Mouse (Mus musculus): ENCODE measurements around the gene Dgki. TPM values are rescaled to one million over a fixed set of nuclear protein-coding genes. Genes with fewer than 3 reads are reported as not detected.

The Dgki gene
- polyA plus RNA-seq, 1 experiment from 2014 or later = 0.14 TPM

DNA sequence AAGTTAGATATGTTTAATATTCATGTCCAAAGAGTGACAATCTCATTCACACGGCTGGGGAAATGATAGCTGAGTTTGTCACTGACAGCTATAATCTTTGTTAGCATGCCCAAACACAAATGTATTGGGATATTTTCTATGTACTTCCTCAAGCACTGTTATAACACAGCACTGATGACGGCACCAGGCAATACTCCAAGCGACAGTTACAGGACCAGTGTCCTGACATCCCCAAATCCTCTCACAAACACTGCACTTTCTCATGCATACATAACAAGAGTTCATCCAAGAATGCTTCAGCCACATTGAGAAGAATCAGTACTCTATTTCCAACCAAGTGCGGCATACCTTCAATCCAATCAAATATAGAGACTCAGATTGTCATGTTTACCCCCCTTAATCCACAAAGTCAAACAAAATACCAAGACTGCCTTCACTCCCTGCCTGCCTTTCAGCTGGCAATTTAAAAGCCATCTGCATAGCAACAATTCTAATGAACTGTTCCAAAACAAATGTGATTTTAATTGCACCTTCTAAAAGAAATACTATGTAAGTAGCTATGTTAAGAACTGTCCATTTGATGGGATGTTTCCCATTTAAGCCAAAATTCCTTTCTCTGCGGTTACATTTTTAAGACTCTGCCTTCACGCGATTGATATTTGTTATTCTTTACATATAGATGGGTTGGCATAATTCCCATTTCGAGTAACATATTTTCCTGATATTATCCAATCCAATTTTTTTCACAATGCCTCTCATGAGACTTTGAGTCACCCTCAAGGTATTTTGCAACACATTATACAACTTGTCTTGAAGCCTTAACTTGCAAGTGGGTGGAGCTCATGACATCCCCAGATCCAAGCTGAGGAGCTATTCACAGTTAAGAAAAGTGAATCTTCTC, 273.4 kb downstream of the Dgki start:
- DNase-seq (ENCODE audit: low spot score) = no peak

DNA sequence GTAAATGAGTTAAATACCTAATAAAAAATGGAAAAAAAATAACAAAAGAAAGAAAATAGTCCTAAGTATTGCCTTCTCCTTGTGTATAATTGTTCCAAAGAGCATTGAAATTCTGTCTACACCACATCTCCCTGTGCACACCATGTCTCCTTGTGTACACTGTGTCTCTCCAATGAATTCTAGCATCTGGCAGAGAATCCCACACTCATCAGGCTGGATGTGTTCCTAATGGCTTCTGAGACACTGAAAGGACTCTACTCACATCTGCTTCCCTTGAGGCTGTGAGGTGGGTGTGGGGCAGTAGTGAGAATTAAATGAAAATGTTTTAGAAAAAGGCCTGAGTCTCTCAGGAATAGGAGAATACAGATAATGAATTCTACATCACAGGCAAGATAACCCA, 283.9 kb downstream of the Dgki start:
- no peak for DNase-seq (ENCODE audit: low spot score)

DNA sequence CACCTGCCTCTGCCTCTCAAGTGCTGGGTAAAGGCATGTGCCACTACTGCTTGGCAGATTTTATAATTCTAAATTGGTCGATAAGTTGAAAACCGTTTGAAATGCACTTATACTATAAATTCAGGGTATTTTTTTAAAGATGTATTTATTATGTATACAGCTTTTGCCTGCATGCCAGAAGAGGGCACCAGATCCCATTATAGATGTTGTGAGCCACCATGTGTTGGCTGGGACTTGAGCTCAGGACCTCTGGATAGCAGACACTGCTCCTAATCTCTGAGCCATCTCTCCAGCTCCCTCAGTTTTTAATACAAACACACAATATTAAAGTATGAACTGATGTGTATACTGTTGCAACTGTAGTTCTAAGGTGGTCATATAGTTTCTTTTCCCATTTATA, 288.4 kb downstream of the Dgki start:
- DNase-seq (ENCODE audit: low spot score) = no peak

DNA sequence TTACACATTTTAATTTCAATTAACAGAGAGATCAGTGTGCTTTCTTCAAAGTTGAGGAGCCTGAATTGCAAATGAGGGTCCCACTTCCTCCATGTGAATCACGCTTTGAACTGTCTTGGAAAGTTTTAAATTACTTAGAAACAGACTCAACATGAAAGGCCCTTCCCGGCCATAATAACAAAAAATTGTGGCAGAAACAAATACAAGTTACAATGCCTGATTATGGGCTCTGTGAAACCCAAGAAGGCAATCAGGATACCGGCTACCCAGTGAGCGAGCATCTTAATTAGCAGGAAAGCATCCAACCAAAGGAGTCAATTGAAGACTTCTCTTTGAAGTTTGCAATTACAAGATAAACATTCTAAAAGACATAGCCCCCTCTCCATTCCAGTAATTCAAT, 292.4 kb downstream of the Dgki start:
- no peak for DNase-seq (ENCODE audit: low spot score)

DNA sequence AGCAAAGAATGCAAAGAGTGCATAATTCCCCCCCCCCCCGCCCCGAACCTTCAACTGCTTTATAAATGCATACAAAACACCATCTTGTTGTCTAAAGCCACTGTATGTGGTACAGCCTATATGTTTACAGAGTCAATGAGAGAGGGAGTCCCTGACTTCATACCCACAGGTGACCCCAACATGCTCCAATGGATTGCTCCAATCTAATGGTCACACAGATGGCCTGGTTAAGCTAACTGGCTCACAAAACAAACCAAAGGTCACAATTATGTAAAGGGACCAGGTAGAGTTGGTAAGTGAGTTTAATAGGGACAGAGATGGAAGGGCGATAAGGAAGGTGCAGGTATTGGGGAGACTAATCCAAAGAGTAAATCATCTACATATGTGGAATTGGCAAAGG, 295.1 kb downstream of the Dgki start:
- DNase-seq (ENCODE audit: low spot score) = no peak

DNA sequence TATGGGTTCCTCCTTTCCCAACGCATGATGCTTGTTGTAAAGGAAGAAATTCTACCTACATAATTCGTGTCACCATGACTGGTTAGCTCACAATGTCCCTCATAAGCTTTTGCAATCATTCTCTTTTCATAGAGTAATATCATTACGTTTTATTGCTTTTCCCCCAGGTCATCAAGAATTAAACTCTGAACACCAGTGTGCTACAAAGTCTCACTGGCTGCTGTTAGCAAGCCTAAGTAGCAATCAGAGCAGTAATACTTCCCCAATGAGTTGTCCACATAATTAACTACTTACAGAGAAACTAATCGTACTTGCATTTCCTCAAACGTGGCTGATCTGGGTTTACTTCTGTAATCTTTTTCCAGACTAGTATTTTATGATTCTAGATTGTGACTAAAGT, 296.7 kb downstream of the Dgki start:
- no peak for DNase-seq (ENCODE audit: low spot score)

DNA sequence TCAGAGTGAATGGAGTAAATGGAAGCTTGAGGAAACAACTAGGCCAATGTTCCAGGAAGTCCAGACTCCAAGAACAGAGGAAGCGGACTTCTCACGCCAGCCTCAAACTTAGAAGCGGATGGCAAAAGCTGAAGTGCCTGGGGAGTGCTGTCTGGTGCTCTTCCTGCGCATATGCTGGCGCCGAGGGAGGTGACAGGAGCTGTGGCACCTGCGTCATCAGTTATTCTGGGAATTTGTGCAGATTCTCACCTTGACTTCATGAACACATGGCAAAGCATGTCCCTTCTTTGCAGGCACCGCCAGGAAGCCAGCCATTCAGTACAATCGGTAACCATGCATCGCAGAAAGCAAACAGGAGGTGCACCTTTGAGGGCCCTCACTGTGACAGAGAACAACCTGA, 301.0 kb downstream of the Dgki start:
- DNase-seq (ENCODE audit: low spot score) = no peak

DNA sequence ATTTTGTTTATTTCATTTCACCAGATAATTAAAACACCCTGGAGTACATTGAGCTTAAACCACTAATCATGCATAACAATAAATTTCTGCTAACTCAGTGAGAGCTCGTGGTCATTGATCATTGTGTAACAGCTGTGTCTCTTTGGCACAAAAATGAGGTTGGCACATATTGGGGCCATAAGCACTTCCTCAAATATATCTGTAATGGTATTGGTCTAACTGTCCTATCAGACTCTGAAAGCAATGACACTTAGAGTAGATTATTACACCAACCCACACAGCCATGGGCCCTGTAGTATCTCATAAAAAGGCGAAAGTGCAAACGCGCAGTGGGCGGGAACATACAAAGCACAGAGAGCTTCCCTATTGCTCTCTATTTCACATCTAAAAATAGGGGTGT, 305.7 kb downstream of the Dgki start:
- DNase-seq (ENCODE audit: low spot score) = no peak

DNA sequence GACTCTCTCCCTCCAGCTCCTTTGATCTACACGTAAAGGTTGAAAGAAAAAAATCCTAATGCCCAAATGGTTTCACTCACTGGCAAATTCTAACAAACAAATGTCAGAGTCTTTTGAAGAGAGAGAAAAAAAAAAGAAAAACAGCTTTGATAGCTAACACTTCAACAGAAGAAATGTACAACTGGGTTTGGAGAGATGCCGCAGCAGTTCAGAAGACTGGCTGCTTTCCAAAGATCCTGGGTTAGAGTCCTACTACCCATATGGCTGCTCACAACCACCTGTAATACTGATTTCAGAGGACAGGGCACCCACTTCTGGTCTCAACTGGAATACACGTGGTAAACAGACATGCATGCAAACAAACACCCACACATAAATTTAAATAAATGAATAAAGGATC, 309.8 kb downstream of the Dgki start:
- DNase-seq (ENCODE audit: low spot score) = no peak

DNA sequence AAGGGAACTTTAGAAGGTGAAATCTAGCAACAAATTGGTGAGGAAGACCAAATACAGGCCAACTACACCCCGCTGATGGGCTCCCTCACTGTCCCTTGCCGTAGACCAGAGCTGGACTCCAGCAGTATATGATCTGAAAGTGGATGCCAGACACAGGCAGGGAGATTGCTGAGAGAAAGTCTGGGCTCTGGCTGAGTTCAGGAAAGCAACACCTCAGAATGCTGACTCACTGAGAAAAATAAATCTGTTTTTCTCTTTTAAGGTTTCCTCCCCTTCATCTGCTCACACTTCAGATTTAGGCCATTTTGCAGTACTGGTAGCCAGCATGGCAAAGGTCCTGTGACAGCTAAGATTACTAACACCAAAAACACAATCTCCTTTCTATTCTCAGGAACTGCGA, 311.2 kb downstream of the Dgki start:
- no peak for DNase-seq (ENCODE audit: low spot score)

DNA sequence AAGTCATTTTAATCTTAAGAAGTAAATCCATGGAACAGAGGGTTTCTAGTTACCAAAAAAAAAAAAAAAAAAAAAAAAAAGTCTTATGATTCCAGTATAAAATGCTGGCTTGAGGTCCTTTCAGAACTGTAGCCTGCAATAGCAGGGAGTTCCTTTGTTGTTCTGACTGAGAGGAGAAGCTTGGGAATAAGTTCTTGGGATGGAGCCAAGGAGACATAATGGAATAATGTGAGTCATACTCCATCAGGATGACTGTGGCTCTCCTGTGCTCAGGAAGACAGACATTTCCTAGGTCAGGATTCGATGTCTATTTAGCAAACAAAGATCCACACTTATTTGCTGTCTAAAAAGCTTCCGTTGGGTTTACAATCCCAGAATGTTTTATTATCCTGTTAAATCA, 318.3 kb downstream of the Dgki start:
- no peak for DNase-seq (ENCODE audit: low spot score)

DNA sequence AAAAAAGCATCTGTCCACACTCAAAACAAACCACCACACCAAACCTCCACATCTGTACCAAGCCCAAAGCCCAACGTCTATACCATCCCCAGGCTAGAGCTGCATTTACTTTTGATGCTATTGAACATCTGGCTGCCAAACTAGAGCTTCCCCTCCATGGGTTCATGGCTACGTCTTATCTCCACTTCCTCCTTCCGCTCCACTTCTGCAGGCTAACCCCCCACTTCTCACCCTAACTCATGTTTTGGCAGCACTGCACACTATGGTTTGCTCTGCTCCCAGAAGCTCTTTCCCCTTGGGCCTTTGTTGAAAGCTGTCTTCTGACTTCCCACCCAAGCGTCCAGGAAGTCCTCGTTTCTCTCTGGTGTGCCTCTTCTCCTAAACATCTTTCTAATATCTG, 319.5 kb downstream of the Dgki start:
- no peak for DNase-seq (ENCODE audit: low spot score)

DNA sequence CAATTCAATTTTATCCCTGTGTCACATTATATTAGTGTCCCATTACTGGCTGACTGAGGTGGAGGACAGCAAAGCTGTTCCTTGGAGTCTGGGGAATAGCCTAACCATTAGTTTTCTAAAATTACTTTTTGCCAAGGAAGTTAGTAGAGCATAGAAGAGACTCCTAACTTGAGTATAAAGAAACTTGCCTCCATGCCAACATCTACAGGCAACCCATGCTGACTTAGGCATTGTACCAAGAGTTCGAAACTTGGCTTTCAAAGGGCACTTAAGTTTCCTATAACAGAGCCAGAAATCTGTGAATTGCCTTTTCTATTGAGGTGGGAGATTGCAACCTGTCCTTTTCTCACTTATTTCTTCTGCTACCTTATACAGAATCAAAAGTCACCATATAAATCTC, 321.8 kb downstream of the Dgki start:
- DNase-seq (ENCODE audit: low spot score) = no peak

DNA sequence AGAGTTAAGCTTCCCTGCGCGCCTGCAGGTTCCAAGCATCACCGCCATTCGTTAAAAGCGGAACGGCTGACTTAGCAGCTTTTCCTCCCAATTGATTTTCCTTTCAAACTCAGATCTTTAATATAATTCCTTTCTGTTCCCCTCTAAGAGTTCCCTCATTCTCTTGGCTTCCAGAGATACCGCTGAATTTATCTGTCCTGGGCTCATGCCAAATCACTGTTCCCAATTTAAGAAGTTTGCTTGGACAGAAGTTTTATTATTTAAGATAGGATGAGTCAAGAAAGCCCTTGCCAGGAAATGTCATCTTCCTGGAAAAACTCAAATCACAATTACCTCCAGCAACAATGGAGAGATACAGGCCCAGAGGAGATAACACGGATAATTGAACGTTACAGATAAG, 326.9 kb downstream of the Dgki start:
- DNase-seq (ENCODE audit: low spot score) = no peak

DNA sequence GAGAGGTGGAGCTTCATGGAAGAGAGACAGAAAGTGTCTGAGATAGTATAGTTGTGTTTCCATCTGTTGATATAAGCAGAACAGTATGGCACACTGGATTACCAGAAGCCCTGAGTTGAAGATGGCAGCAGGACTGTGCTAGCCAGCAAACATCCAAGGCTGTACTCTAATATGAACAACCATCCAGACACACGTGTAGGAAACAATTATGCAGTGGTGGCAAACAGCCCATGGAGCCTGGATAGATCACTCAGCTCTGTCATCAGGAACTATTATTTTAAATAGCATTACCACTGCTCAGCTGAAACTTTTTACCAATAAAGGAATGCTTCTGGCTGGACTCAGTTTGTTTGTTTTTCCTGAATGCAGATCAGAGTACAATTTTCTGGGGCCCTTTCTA, 327.5 kb downstream of the Dgki start:
- no peak for DNase-seq (ENCODE audit: low spot score)

DNA sequence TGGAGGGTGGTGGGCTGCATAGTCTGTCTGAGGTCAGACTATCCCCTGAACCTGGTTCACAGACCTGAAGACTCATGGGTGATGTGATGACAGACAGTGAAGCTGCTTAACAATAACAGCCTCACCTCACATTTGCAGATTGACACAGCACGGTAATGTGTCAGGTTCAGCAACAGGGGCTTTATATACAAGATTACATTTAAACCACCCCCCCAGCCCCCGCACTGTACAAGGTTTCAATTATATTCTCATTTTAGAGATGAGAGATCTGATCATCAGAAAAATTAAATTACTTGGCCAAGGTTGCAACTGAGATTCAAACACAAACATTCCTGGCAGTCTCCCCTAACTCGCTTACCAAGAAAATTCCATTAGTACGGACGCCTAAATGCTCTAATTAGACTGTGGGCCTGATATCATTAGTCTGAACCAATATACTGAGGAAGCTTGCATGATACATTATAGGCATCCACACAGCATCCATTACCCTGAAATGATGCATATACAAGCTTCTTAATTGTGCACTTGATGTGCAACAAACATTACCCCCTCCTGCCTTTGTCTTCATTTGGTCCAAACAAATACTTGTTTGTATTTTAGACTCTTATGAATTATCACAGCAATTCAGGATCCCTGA, 330.6 kb downstream of the Dgki start:
- no peak for DNase-seq (ENCODE audit: low spot score)

DNA sequence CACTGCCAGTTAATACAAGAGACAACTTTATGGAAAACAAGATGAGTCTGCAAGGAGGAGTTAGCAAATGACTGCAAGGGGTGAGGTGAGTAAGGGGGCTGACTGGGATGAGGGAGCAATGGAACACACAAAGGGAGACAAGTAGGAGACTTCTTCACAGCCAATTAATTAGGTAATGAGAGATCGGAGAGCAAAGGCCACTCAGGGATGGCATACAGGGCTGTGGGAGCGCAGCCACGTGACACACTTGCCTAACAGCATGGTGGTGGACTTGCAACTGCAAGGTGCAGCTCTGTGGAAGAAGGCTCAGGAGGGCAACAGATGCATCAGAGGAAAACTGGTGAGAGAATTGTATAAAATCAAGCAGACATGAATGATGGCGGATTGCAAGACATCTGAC, 339.3 kb downstream of the Dgki start:
- no peak for DNase-seq (ENCODE audit: low spot score)

DNA sequence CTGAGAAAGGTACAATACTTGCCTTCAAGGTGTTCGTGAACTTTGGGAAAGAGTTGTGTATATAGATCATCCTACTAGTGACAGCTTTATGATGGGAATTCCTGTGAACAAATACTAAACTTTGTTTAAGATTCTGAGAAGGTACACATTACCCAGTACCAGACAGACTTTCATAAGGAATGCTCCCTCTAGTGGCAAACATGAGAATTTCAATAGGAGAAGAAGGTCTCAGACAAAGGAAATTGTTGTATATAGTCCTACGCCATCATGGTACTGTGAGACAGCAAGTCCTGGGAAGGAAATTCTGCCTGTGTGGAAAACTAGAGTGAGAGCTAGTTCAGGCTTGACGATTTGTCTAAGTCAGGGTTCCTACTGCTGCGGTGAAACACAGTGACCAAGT, 344.7 kb downstream of the Dgki start:
- DNase-seq (ENCODE audit: low spot score) = no peak

DNA sequence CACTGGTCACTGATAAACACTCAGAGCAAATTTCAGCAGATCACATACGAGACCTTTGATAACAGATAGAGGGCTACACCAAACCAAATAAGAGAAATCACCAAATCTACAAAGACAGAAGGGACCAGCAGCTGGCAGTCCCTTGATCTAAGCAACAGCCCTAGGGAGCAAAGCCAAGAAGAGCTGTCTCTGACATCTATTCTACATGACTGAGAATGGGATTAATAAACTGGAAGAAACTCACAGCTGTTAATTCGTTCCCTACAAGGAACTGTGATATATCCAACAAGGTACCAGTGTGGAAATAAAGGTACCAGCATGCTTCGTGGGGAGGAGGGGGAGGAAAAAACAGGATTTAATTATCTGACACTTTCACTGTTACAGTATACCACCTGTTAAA, 349.3 kb downstream of the Dgki start:
- DNase-seq (ENCODE audit: low spot score) = no peak

DNA sequence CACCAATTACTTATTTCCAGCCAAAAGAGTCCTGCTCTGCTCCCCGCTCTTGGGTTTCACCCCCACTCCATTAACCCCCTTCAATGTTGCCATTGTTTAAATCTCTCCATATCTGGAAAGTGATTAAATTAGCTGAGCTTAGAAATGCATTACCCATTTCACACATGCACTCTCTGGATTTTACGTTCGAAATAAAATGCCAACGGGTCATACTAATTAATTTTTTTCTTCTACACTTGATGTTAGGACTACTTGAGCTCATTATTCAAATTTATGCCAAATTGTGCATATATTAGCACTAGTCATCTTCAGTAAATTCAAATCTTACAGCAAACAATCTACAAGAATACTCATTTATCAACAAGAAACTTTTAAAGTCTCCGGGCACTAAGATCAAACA, 352.1 kb downstream of the Dgki start:
- DNase-seq (ENCODE audit: low spot score) = no peak

DNA sequence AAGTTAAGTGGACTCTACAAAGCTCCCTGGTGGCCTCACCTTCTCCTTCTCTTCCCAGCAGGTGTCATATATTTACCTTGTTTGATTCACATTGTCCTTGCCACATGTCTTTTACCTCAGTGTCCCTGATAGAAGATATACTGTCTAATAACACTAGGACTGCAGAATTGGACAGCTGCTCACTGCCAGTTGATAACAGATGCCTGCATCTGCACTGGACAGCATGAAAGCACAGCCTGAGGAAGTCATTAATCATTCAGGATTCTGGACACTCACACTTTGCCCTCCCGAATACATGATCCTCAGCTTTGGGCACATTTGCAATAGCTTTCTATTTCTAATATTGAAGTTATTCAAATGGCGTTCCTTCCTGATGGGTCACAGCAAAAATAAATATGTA, 362.5 kb downstream of the Dgki start:
- DNase-seq (ENCODE audit: low spot score) = no peak

DNA sequence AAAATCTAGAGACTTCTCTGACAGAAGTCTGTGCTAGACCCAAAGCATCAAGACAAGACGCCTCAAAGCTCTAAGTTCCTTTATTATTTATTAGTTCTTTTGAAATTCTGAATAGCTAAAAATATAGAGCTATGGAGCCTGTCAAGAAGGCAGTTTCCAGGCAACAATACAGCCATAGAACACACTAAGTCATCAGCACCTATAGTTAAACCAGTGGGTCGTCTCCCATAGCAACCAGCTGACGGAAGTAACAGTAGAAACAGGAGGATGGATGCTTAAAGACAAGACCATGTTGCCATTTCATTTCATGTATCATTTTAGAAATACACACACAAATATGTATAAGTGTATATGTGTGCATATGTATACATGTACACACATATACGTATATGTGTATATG, 363.2 kb downstream of the Dgki start:
- no peak for DNase-seq (ENCODE audit: low spot score)

DNA sequence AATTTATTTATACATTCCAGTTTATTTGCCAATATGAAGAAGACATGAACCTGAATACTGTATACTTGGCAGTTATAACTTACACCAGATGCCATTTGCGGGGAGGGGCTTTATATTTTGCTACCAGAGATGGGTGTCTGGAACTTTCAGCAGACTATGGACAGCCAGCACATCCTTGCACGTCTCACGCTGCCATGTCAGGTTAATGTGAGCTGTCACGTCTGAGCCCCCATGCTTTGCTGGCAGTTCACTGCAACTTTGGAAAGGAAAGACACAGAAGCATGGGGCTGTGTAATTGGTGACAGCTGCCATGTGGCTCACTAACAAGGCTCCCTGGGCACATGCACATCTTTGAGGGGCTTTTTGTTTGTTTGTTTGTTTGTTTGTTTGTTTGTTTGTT, 368.5 kb downstream of the Dgki start:
- DNase-seq (ENCODE audit: low spot score) = no peak
